Mouse (Mus musculus): ENCODE measurements around the gene Ano1. TPM values are rescaled to one million over a fixed set of nuclear protein-coding genes. Genes with fewer than 3 reads are reported as not detected.

Ano1 gene
- polyA plus RNA-seq, 1 experiment: 92.3 TPM

GRCm38 (mm10) chr7:144582284-144582980 is 169.3 kb downstream of the Ano1 start, which contains the start of gene Fadd:
Gene Fadd, minus strand, starts transcription at chr7:144582463.
- H3K4me1 ChIP-seq (ENCODE audit: control insufficient read depth, insufficient read depth, low read length): peaks cover 2% of the 10 kb centered on the region; the same call in 1 of the 2 replicates
- H3K4me3 ChIP-seq (replicated peaks; ENCODE audit: extremely low read depth, low read depth, low read length): peak within 1 kb of the TSS; percentile 98
- TF ChIP-seq POLR2A (IDR thresholded peaks at IDR 0.05; ENCODE audit: borderline replicate concordance, extremely low read depth, low read depth, low read length): peak; percentile 80; the same call in 1 of the 2 replicates
- TF ChIP-seq CTCF (IDR thresholded peaks at IDR 0.05; ENCODE audit: insufficient read depth, low read length): no peak
- peak; percentile 96 for DNase-seq
- WGBS: under 1% methylated on average over 34 of the region's 34 CpGs

GRCm38 (mm10) chr7:144581559-144582283 is 170.1 kb downstream of the Ano1 start:
- Histone ChIP-seq H3K4me3 (replicated peaks; ENCODE audit: extremely low read depth, low read depth, low read length) (peak overlapping the region; percentile 98), H3K4me1 (ENCODE audit: control insufficient read depth, insufficient read depth, low read length) (peaks cover 2% of the 10 kb centered on the region; the same call in 1 of the 2 replicates)
- under 1% methylated on average over 43 of the region's 43 CpGs for WGBS
- TF ChIP-seq CTCF (IDR thresholded peaks at IDR 0.05; ENCODE audit: insufficient read depth, low read length) (peak; percentile 54; the same call in 1 of the 2 replicates), POLR2A (IDR thresholded peaks at IDR 0.05; ENCODE audit: borderline replicate concordance, extremely low read depth, low read depth, low read length) (no peak)
- DNase-seq: peak; percentile 89

DNA sequence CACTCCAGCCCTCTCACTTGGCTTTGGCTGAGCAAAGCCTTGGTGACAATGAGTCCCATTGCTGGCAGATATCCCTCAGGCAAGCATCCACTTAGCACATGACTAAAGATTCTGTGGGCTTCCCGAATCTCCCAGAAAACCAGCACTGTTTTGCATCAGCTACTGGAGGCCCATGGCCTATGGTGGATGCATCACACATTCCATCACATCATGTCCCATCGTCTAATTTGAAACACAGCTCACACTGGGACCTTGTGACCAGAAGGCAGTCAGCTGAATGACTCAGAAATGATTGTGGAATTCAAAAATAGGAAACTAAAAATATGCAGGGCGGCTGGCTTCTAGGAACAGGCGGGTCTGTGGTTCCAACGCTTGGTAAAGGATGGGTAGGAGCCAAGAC is 173.9 kb downstream of the Ano1 start:
- Histone ChIP-seq H3K4me1 (ENCODE audit: control insufficient read depth, insufficient read depth, low read length) (peaks cover 2% of the 10 kb centered on the region; the same call in 1 of the 2 replicates), H3K4me3 (replicated peaks; ENCODE audit: extremely low read depth, low read depth, low read length) (no peak overlapping the region)
- 72% methylated on average over 5 of the region's 5 CpGs for WGBS
- no peak for DNase-seq
- TF ChIP-seq POLR2A (IDR thresholded peaks at IDR 0.05; ENCODE audit: borderline replicate concordance, extremely low read depth, low read depth, low read length) (no peak), CTCF (IDR thresholded peaks at IDR 0.05; ENCODE audit: insufficient read depth, low read length) (no peak)

GRCm38 (mm10) chr7:144572234-144572633 is 179.5 kb downstream of the Ano1 start:
- TF ChIP-seq CTCF (IDR thresholded peaks at IDR 0.05; ENCODE audit: insufficient read depth, low read length) (no peak), POLR2A (IDR thresholded peaks at IDR 0.05; ENCODE audit: borderline replicate concordance, extremely low read depth, low read depth, low read length) (no peak)
- no peaks in the 10 kb centered on the region for H3K4me1 ChIP-seq (ENCODE audit: control insufficient read depth, insufficient read depth, low read length)
- 78% methylated on average over 5 of the region's 5 CpGs for WGBS
- H3K4me3 ChIP-seq (replicated peaks; ENCODE audit: extremely low read depth, low read depth, low read length): no peak overlapping the region
- no peak for DNase-seq

DNA sequence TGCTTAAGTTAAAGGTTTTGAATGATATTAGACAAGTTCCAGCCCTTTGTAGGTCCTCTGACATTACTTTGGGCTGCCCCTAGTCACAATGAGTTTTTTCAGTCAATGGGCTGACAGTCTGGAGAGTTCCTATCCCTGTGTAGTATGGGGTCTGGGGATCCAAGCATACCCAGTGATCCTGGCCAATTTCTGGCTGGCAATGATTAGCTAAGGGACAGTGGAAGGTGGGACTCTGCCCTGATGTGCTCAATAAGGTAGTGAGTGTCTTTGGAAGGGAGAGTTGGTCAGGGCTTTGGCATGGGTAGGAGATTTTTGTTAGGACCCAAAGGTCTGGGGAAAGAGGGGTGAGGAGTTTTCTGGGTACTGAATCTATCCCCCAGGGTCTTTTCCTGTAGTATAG is 180.2 kb downstream of the Ano1 start:
- Histone ChIP-seq H3K4me1 (ENCODE audit: control insufficient read depth, insufficient read depth, low read length) (no peaks in the 10 kb centered on the region), H3K4me3 (replicated peaks; ENCODE audit: extremely low read depth, low read depth, low read length) (no peak overlapping the region)
- TF ChIP-seq POLR2A (IDR thresholded peaks at IDR 0.05; ENCODE audit: borderline replicate concordance, extremely low read depth, low read depth, low read length) (no peak), CTCF (IDR thresholded peaks at IDR 0.05; ENCODE audit: insufficient read depth, low read length) (no peak)
- DNase-seq: no peak

DNA sequence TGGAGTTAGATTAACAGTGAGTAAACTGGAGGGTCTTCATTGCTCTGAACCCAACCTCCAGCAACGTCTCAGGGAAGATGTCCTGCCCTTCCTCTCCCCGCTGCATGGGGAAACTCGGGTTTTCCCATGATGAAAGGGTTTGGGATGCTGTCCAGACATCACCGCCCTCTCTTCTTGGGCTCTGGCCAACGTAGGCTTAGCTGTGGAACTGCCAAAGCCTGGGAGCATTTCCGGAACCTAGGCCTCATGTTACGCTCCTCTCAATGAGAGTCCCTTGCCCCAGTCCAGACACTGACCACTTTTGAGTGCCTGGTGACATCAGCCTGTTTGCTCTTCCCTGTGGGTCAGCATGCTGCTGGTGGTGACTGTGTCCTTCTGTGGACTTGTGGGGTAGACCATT is 182.3 kb downstream of the Ano1 start:
- Histone ChIP-seq H3K4me1 (ENCODE audit: control insufficient read depth, insufficient read depth, low read length) (no peaks in the 10 kb centered on the region), H3K4me3 (replicated peaks; ENCODE audit: extremely low read depth, low read depth, low read length) (no peak overlapping the region)
- DNase-seq: no peak
- WGBS: 39% methylated on average over 7 of the region's 7 CpGs
- TF ChIP-seq CTCF (IDR thresholded peaks at IDR 0.05; ENCODE audit: insufficient read depth, low read length) (no peak), POLR2A (IDR thresholded peaks at IDR 0.05; ENCODE audit: borderline replicate concordance, extremely low read depth, low read depth, low read length) (no peak)

GRCm38 (mm10) chr7:144568091-144568490 is 183.7 kb downstream of the Ano1 start:
- TF ChIP-seq POLR2A (IDR thresholded peaks at IDR 0.05; ENCODE audit: borderline replicate concordance, extremely low read depth, low read depth, low read length): no peak
- TF ChIP-seq CTCF (IDR thresholded peaks at IDR 0.05; ENCODE audit: insufficient read depth, low read length): no peak
- no peaks in the 10 kb centered on the region for H3K4me1 ChIP-seq (ENCODE audit: control insufficient read depth, insufficient read depth, low read length)
- H3K4me3 ChIP-seq (replicated peaks; ENCODE audit: extremely low read depth, low read depth, low read length): no peak overlapping the region
- no peak for DNase-seq

GRCm38 (mm10) chr7:144566921-144567682 is 184.7 kb downstream of the Ano1 start:
- WGBS: 69% methylated on average over 3 of the region's 3 CpGs
- TF ChIP-seq POLR2A (IDR thresholded peaks at IDR 0.05; ENCODE audit: borderline replicate concordance, extremely low read depth, low read depth, low read length) (no peak), CTCF (IDR thresholded peaks at IDR 0.05; ENCODE audit: insufficient read depth, low read length) (no peak)

DNA sequence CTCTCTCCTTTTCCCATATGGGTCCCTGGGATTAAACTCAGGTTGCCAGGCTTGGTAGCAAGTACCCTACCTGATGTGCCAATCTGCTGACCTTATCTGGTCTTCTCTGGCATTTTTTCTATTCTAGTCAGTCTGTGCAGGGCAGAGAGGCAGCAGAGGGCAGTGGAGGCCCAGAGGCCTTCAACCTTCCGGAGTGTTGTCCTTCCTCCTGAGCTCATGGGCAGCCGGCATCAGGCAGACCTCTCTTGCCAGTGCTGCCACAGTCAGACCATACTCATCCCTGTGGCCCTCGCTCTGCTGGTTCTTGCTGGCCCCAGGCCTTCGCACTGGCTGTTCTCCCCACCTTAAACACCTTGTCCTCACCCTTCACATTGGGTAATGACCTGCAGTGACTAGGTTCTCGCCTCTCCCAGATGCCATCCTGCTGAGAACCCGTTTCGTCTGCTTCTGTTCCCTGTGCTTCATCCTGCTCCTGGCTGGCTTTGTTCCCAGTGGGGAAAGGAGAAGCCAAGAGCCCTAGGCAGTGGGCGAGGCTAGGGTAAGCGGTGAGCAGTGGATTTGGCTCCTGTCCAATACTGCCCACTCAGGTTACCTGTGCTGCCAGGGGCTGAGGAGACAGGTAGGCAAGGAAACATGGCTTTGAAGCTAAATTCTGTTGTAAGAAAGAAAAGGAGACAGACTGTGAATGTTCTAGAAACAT is 188.2 kb downstream of the Ano1 start:
- TF ChIP-seq POLR2A (IDR thresholded peaks at IDR 0.05; ENCODE audit: borderline replicate concordance, extremely low read depth, low read depth, low read length) (no peak), CTCF (IDR thresholded peaks at IDR 0.05; ENCODE audit: insufficient read depth, low read length) (no peak)
- Histone ChIP-seq H3K4me1 (ENCODE audit: control insufficient read depth, insufficient read depth, low read length) (no peaks in the 10 kb centered on the region), H3K4me3 (replicated peaks; ENCODE audit: extremely low read depth, low read depth, low read length) (no peak overlapping the region)
- WGBS: 46% methylated on average over 9 of the region's 9 CpGs
- DNase-seq: no peak

More at GRCm38 (mm10) chr7:144566921-144567682, 184.7 kb downstream of the Ano1 start:
- DNase-seq: no peak
- H3K4me1 ChIP-seq (ENCODE audit: control insufficient read depth, insufficient read depth, low read length): no peaks in the 10 kb centered on the region
- H3K4me3 ChIP-seq (replicated peaks; ENCODE audit: extremely low read depth, low read depth, low read length): no peak overlapping the region

All from lung, adult 2 months (tissue).